Mouse (Mus musculus) ZHBTc4 (cell line): Measurements from ENCODE around the gene Gm4553.
A peak's percentile ranks its signal among the peaks of the same experiment; 100 is the strongest.
"Not testable (repeated sequence)": the region's sequence is repeated elsewhere in the genome, so short reads cannot be mapped to it uniquely, and the experiment has no call there.

Experiments
- DNase-seq: peaks from one replicate; pipeline ENCODE4 v3.0.0-alpha.2; 2011; ENCODE audit warnings: low read depth, low spot score

Gene Gm4553

GRCm38 (mm10) chr7:142165639-142166038 lies at the start of gene Gm4553:
Gm4553 (minus strand) TSS chr7:142165739.
- DNase-seq: not testable (repeated sequence)

GRCm38 (mm10) chr7:142212136-142212535 lies 46.6 kb upstream of the Gm4553 start:
- DNase-seq: not testable (repeated sequence)

- DNase-seq: no peak
Measured at GRCm38 (mm10) chr7:142211559-142211958, 46.0 kb upstream of the Gm4553 start, which contains the start of gene Gm7579. Gm7579 (plus strand) TSS chr7:142211859.

GRCm38 (mm10) chr7:142206891-142207290 lies 41.4 kb upstream of the Gm4553 start:
- peak; percentile 59 for DNase-seq

- no peak for DNase-seq
Measured at GRCm38 (mm10) chr7:142205488-142205887, 39.9 kb upstream of the Gm4553 start.

- DNase-seq: no peak
Measured at GRCm38 (mm10) chr7:142201064-142201463, 35.5 kb upstream of the Gm4553 start, which contains the start of gene Krtap5-3. Krtap5-3 (plus strand) TSS chr7:142201364.

GRCm38 (mm10) chr7:142198748-142199147 lies 33.2 kb upstream of the Gm4553 start:
- DNase-seq: no peak

- no peak for DNase-seq
Measured at GRCm38 (mm10) chr7:142190289-142190688, 24.8 kb upstream of the Gm4553 start, which contains the start of gene Gm10153. Gm10153 (minus strand) TSS chr7:142190389.

- no peak for DNase-seq
Measured at GRCm38 (mm10) chr7:142188156-142188555, 22.6 kb upstream of the Gm4553 start.

GRCm38 (mm10) chr7:142181021-142181420 lies 15.5 kb upstream of the Gm4553 start:
- no peak for DNase-seq

GRCm38 (mm10) chr7:142178685-142179084 lies 13.1 kb upstream of the Gm4553 start:
- DNase-seq: no peak

GRCm38 (mm10) chr7:142175905-142176304 lies 10.4 kb upstream of the Gm4553 start, which contains the start of gene Krtap5-2:
Krtap5-2 (minus strand) TSS chr7:142176005.
- DNase-seq: not testable (repeated sequence)

- peak; percentile 54 for DNase-seq
Measured at GRCm38 (mm10) chr7:142169836-142170235, 4.3 kb upstream of the Gm4553 start.

GRCm38 (mm10) chr7:142159366-142159765 lies 6.2 kb downstream of the Gm4553 start:
- no peak for DNase-seq

- DNase-seq: not testable (repeated sequence)
Measured at GRCm38 (mm10) chr7:142157013-142157412, 8.5 kb downstream of the Gm4553 start, which contains the start of gene Gm29735. Gm29735 (minus strand) TSS chr7:142157113.

- DNase-seq: no peak
Measured at GRCm38 (mm10) chr7:142155308-142155707, 10.2 kb downstream of the Gm4553 start.

GRCm38 (mm10) chr7:142152191-142152590 lies 13.3 kb downstream of the Gm4553 start:
- DNase-seq: no peak

- DNase-seq: no peak
Measured at GRCm38 (mm10) chr7:142148633-142149032, 16.9 kb downstream of the Gm4553 start.

GRCm38 (mm10) chr7:142146033-142146432 lies 19.5 kb downstream of the Gm4553 start:
- peak; percentile 80 for DNase-seq

GRCm38 (mm10) chr7:142145413-142145940 lies 20.1 kb downstream of the Gm4553 start:
- DNase-seq: no peak

- DNase-seq: no peak
Measured at GRCm38 (mm10) chr7:142144507-142144906, 21.0 kb downstream of the Gm4553 start, which contains the start of gene Gm45337. Gm45337 (minus strand) TSS chr7:142144607.

- not testable (repeated sequence) for DNase-seq
Measured at GRCm38 (mm10) chr7:142143506-142144010, 22.0 kb downstream of the Gm4553 start.

- DNase-seq: peak; percentile 62
Measured at GRCm38 (mm10) chr7:142140696-142141095, 24.8 kb downstream of the Gm4553 start.
